Mouse (Mus musculus): ENCODE results near the gene Tcfl5. TPM values are rescaled to one million over a fixed set of nuclear protein-coding genes. Genes with fewer than 3 reads are reported as not detected.

Gene Tcfl5
- polyA plus RNA-seq, 1 experiment, result not detected

DNA sequence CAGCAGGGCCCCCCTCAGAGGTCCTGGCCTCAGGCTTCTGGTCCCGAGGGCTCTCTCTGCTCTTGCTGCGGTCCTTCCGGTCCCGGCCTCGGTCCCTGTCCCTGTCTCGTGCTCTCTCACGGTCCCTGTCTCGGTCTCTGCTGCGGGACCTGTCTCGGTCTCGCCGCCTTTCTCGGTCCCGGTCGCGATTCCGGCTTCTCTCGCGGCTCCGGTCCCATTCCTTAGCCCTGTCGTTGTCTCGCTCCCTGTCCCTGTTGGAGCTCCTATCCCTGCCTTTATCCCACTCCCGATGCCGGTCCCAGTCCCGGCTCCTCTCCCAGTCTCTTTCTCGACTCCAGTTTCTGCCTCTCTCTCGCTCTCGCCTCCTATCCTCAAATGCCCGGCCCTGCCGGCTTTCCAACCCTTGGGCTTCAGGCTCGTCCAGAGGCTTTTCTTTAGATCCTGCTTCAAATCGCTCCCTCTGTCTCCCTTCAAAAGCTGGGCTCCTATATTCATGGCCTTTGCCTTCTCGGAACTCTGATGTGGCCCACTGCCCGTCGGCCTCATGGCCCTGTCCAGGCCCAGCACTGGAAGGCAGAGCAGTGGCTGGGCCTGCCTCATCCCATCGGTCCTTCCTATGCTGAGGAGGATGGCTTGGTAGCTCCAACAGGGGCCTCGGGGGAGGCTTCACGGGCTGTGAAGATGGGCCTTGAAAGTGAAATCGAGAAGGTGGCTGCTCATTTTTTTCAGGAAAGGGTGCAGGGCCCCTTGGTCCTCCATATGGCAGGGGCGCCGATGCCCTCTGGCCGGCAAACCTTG is 17.0 kb upstream of the Tcfl5 start:
- WGBS, result 35% methylated on average over 42 of the region's 42 CpGs
- H3K4me3 ChIP-seq (ENCODE audit: insufficient read depth, low read depth, low read length), result peak overlapping the region; percentile 9; the same call in 1 of the 2 replicates
- no peak for TF ChIP-seq POLR2A (IDR thresholded peaks at IDR 0.05; ENCODE audit: insufficient read depth, low read depth, low read length)
- TF ChIP-seq CTCF (IDR thresholded peaks at IDR 0.05; ENCODE audit: insufficient read depth, low read depth, low read length), result no peak
- peaks cover 9% of the 10 kb centered on the region for H3K4me1 ChIP-seq (ENCODE audit: control insufficient read depth, insufficient read depth, low read length)
- no peak overlapping the region for H3K27ac ChIP-seq (ENCODE audit: insufficient read depth, low read depth, low read length)

DNA sequence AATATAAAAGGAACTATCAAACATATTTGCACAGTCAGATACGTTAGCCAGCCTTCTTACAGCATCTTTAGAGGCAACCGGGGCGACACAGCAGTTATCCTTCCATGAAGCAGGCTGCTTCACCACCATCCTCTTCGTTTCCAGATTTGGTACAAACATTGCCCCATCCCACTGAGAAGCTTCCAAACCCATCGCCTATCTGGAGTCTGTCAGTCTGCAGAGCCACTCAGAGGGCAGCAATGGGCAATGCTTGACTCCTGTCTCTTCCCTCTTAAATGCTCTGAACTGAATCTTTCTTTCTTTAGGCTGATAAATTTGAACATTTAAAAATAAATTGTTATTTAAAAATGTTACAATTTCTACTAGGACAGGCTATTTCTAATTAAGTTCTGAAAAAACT is 15.9 kb upstream of the Tcfl5 start:
- H3K27ac ChIP-seq (ENCODE audit: insufficient read depth, low read depth, low read length), result no peak overlapping the region
- 87% methylated on average over 5 of the region's 5 CpGs for WGBS
- TF ChIP-seq POLR2A (IDR thresholded peaks at IDR 0.05; ENCODE audit: insufficient read depth, low read depth, low read length) (no peak), CTCF (IDR thresholded peaks at IDR 0.05; ENCODE audit: insufficient read depth, low read depth, low read length) (no peak)
- peaks cover 9% of the 10 kb centered on the region for H3K4me1 ChIP-seq (ENCODE audit: control insufficient read depth, insufficient read depth, low read length)
- H3K4me3 ChIP-seq (ENCODE audit: insufficient read depth, low read depth, low read length), result no peak overlapping the region

DNA sequence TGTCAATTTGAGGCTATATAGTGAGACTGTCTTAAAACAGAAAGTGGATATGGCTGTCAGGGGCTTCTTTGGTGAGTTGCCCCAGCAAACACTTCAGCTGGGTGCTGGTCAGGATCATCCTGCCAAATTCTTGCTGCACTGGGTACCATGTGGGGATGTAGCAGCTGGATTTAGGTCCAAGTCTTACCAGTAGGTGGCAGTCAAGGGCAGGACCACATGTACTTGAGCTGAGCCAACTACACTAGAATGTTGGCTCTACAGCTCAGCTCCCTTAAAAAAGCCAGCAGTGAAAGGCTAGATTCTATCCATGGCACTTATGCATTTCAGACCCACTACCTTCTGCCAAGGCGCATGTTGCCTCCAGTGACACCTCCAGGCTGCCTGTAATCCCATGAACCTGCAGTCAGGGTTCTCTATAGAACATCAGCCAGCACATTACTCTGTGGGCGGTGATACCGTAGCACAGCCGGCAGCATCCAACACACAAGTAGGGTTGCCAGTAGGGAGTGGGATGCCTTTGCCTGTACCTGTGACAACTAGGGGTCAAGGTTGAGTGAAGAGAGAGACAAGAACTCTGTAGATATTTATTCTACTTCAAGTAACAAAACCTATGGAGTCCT is 15.0 kb upstream of the Tcfl5 start:
- Histone ChIP-seq H3K4me1 (ENCODE audit: control insufficient read depth, insufficient read depth, low read length) (peaks cover 9% of the 10 kb centered on the region), H3K27ac (ENCODE audit: insufficient read depth, low read depth, low read length) (no peak overlapping the region), H3K4me3 (ENCODE audit: insufficient read depth, low read depth, low read length) (no peak overlapping the region)
- WGBS, result 41% methylated on average over 4 of the region's 4 CpGs
- TF ChIP-seq POLR2A (IDR thresholded peaks at IDR 0.05; ENCODE audit: insufficient read depth, low read depth, low read length) (no peak), CTCF (IDR thresholded peaks at IDR 0.05; ENCODE audit: insufficient read depth, low read depth, low read length) (0 out of 2 replicates have a peak, but pooled peaks have one; percentile 12)

DNA sequence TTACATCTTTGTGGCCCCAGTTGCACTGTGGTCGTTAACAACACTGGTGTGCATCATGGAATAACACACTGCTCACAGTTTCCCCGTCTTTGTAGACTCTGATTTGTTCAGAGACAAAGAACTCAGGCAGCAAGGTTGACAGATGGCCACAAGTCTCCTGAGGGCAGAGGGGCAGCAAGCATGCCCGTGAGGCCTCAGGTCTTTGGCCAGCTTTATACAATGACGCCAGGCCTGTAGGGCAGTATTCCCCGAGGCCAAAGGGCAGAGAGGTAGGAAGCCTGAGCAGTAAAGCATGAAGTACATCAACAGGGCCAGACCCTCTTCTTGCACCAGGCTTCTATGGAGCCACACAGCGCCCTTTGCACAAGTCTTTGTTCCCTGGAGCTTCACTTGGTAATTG is 12.6 kb upstream of the Tcfl5 start:
- H3K4me1 ChIP-seq (ENCODE audit: control insufficient read depth, insufficient read depth, low read length), result peaks cover 9% of the 10 kb centered on the region
- no peak overlapping the region for H3K27ac ChIP-seq (ENCODE audit: insufficient read depth, low read depth, low read length)
- TF ChIP-seq POLR2A (IDR thresholded peaks at IDR 0.05; ENCODE audit: insufficient read depth, low read depth, low read length) (no peak), CTCF (IDR thresholded peaks at IDR 0.05; ENCODE audit: insufficient read depth, low read depth, low read length) (no peak)
- no peak overlapping the region for H3K4me3 ChIP-seq (ENCODE audit: insufficient read depth, low read depth, low read length)
- WGBS, result 62% methylated on average over 6 of the region's 6 CpGs

DNA sequence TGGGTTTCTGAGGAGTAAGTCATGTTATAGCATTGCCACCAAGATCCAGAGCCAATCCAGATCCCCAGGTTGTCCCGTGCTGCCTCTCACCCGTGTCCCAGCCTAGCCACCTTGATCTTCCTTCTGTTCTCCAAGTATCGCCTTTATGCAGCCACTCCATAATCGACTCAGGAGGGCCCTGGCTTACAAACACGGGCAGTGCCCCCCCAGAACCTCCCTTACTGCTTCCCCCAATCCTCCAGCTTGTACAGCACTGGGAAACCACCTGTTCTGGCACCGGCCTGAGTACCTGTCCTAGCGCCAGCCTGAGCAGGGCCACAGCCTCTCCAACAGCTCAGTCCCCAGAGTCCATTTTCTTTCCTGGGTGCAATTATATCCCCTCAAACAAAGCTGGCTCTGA is 12.2 kb upstream of the Tcfl5 start:
- H3K4me1 ChIP-seq (ENCODE audit: control insufficient read depth, insufficient read depth, low read length), result peaks cover 6% of the 10 kb centered on the region
- no peak overlapping the region for H3K27ac ChIP-seq (ENCODE audit: insufficient read depth, low read depth, low read length)
- TF ChIP-seq POLR2A (IDR thresholded peaks at IDR 0.05; ENCODE audit: insufficient read depth, low read depth, low read length) (no peak), CTCF (IDR thresholded peaks at IDR 0.05; ENCODE audit: insufficient read depth, low read depth, low read length) (no peak)
- H3K4me3 ChIP-seq (ENCODE audit: insufficient read depth, low read depth, low read length), result no peak overlapping the region
- 85% methylated on average over 7 of the region's 7 CpGs for WGBS

DNA sequence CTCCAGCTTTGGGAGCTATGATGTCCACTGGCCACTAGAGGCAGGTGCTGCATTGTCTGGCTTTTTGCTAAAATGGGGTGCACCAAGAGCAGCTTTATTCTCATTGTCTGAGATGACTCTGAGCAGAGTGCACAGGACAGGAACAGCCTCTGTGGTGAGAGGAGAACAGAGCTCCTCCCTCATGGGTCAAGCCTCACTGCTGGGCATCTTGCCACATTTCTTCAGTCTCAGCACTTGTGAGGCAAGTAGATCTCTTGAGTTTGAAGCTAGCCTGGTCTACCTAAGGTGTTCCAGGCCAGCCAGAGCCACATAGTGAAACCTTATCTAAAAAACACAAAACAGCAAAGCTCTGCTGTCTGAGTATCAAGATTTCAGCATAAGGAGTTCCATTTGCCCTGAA is 4.3 kb upstream of the Tcfl5 start:
- H3K27ac ChIP-seq (ENCODE audit: insufficient read depth, low read depth, low read length), result no peak overlapping the region
- 0 out of 2 replicates have a peak, but pooled peaks cover under 1% of the 10 kb centered on the region for H3K4me1 ChIP-seq (ENCODE audit: control insufficient read depth, insufficient read depth, low read length)
- no peak overlapping the region for H3K4me3 ChIP-seq (ENCODE audit: insufficient read depth, low read depth, low read length)
- TF ChIP-seq POLR2A (IDR thresholded peaks at IDR 0.05; ENCODE audit: insufficient read depth, low read depth, low read length) (no peak), CTCF (IDR thresholded peaks at IDR 0.05; ENCODE audit: insufficient read depth, low read depth, low read length) (no peak)

DNA sequence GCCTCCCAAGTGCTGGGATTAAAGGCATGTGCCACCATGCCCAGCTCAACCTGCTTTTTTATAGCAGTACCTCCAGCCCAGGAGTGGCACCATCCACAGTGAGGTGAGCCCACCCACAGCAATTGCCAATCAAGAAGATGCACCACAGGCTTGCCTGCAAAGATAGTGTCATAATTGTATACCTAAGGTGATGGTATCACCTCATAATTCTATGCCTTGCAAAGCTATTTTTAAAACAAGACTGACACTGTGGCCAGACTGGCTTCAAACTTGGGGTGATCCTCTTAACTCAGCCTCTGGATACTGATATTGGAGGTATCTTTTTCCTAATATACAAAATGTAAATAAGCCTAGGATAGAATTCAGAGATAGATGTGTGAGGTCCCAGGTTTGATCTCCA is 1.1 kb upstream of the Tcfl5 start:
- no peak overlapping the region for H3K27ac ChIP-seq (ENCODE audit: insufficient read depth, low read depth, low read length)
- no peak overlapping the region for H3K4me3 ChIP-seq (ENCODE audit: insufficient read depth, low read depth, low read length)
- H3K4me1 ChIP-seq (ENCODE audit: control insufficient read depth, insufficient read depth, low read length), result 0 out of 2 replicates have a peak, but pooled peaks cover 3% of the 10 kb centered on the region
- TF ChIP-seq CTCF (IDR thresholded peaks at IDR 0.05; ENCODE audit: insufficient read depth, low read depth, low read length) (no peak), POLR2A (IDR thresholded peaks at IDR 0.05; ENCODE audit: insufficient read depth, low read depth, low read length) (no peak)

DNA sequence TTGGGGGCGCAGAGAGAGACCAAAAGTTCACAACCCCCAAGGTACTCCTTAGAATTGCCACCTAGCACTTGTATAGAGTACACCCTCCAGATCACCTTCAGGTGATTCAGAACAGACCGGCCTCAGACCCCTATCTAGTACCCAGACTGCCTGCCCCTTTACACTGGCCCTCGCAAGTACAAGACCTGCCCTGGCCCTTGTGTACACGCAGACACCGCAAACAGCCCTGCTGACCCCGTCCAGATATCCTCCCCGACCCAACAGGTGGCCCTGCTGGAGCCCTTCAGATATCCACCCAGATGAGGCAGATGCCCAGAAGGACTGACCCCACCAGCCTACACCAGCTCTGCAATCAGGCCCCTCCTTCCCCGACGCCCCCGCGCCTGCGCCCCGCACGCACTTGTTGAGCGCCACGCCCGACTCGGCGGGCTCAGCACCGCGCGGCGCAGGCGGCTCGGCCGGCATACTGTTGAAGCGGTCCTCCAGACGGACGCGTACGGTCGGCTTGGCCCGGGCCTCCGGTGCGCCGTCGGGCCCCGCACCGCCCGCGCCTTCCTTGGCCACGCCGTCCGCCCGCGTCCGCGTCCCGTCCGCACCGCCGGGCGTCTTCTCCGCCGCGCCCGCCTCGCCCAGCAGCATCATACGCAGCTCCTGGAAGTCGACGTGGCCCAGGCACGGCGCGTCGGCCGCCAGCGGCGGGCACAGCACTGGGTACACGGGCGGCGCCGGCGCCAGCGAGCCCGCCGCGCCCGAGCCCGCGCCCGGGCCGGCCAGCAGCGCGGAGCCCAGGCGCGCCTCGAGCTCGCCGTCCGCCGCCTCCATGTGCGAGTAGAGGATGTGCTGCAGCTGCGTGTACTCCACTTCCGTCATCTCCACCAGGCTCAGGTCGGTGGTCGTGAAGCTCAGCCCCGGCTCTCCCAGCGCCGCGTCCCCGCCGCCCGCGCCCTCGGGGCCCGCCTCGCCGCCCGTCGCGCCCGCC is 643 bp downstream of the Tcfl5 start:
- TF ChIP-seq POLR2A (IDR thresholded peaks at IDR 0.05; ENCODE audit: insufficient read depth, low read depth, low read length) (no peak), CTCF (IDR thresholded peaks at IDR 0.05; ENCODE audit: insufficient read depth, low read depth, low read length) (no peak)
- WGBS, result 3% methylated on average over 112 of the region's 112 CpGs
- H3K4me3 ChIP-seq (ENCODE audit: insufficient read depth, low read depth, low read length), result peak overlapping the region; percentile 9

More for the DNA sequence above, 643 bp downstream of the Tcfl5 start:
- H3K27ac ChIP-seq (ENCODE audit: insufficient read depth, low read depth, low read length), result no peak overlapping the region
- 0 out of 2 replicates have a peak, but pooled peaks cover 3% of the 10 kb centered on the region for H3K4me1 ChIP-seq (ENCODE audit: control insufficient read depth, insufficient read depth, low read length)

Data from olfactory bulb, adult 2 months (tissue).